Mouse (Mus musculus) hindbrain, embryonic 10.5 days (tissue): ENCODE measurements around the gene Arfgef2. TPM values are rescaled to one million over a fixed set of nuclear protein-coding genes. Genes with fewer than 3 reads are reported as not detected.

Experiments used
- DNase-seq: peaks from one replicate; pipeline ENCODE4 v3.0.0-alpha.2; 2017; ENCODE audit warnings: low spot score
- H3K27ac ChIP-seq: fragments of 300-500 bp; sonication (generic); 2 replicates; pipeline ENCODE4 v1.5.1; 2016; ENCODE audit warnings: mild to moderate bottlenecking, moderate library complexity
- H3K27me3 ChIP-seq: fragments of 300-500 bp; sonication (generic); 2 replicates; pipeline ENCODE4 v1.6.1; 2016; ENCODE audit warnings: mild to moderate bottlenecking; ENCODE audit not compliant: poor library complexity, insufficient read depth, severe bottlenecking
- H3K36me3 ChIP-seq: fragments of 300-500 bp; sonication (generic); 2 replicates; pipeline ENCODE4 v1.6.1; 2016; ENCODE audit warnings: mild to moderate bottlenecking, moderate library complexity
- H3K4me1 ChIP-seq: fragments of 300-500 bp; sonication (generic); replicated peaks from 2 replicates; pipeline ENCODE4 v1.6.1; 2016; ENCODE audit warnings: mild to moderate bottlenecking
- H3K4me3 ChIP-seq: fragments of 300-500 bp; sonication (generic); 2 replicates; pipeline ENCODE4 v1.5.1; 2016; ENCODE audit warnings: mild to moderate bottlenecking, moderate library complexity
- H3K9me3 ChIP-seq: fragments of 300-500 bp; sonication (generic); 2 replicates; pipeline ENCODE4 v1.6.1; 2016; ENCODE audit warnings: mild to moderate bottlenecking, moderate library complexity
- WGBS: fragments of 180-500 bp; shearing (Covaris S2); methylation state at CpG from one replicate; pipeline ENCODE4 v1.1.7; 2016; 5-methylcytosine and 5-hydroxymethylcytosine counted together
- polyA plus RNA-seq: library from polyadenylated mRNA; unstranded; fragments of >200 nt; fragmentation: Nextera tagmentation; extraction: Ambion mirVana; gene quantifications from 2 replicates; pipeline ENCODE4 v1.2.1, GENCODE M21; 2016

Arfgef2 gene
- polyA plus RNA-seq, 1 experiment from 2014 or later = 4.9 TPM

- no peak for DNase-seq
- H3K4me3 ChIP-seq = no peak overlapping the region
- H3K9me3 ChIP-seq = no peaks in the 10 kb centered on the region
- H3K4me1 ChIP-seq = no peaks in the 10 kb centered on the region
- H3K27me3 ChIP-seq = no peaks in the 10 kb centered on the region
- no peak overlapping the region for H3K27ac ChIP-seq
- peaks cover 100% of the 10 kb centered on the region for H3K36me3 ChIP-seq
- WGBS = 92% methylated on average over 2 of the region's 2 CpGs
Measured at GRCm38 (mm10) chr2:166943146-166943545, 137.8 kb downstream of the Arfgef2 start.

- no peaks in the 10 kb centered on the region for H3K27me3 ChIP-seq
- 91% methylated on average over 1 of the region's 1 CpGs for WGBS
- no peak overlapping the region for H3K4me3 ChIP-seq
- H3K36me3 ChIP-seq = peaks cover 100% of the 10 kb centered on the region
- H3K4me1 ChIP-seq = no peaks in the 10 kb centered on the region
- no peak overlapping the region for H3K27ac ChIP-seq
- DNase-seq = no peak
- no peaks in the 10 kb centered on the region for H3K9me3 ChIP-seq
Measured at GRCm38 (mm10) chr2:166944346-166944745, 139.0 kb downstream of the Arfgef2 start.

GRCm38 (mm10) chr2:166945456-166945855, 140.1 kb downstream of the Arfgef2 start:
- Histone ChIP-seq H3K27ac (no peak overlapping the region), H3K27me3 (no peaks in the 10 kb centered on the region), H3K4me1 (no peaks in the 10 kb centered on the region), H3K36me3 (peaks cover 100% of the 10 kb centered on the region), H3K4me3 (no peak overlapping the region), H3K9me3 (no peaks in the 10 kb centered on the region)
- 70% methylated on average over 4 of the region's 4 CpGs for WGBS
- DNase-seq = peak; percentile 19

Other genes with a start within 250 kb of the Arfgef2 start
- 36.8 and 44.1 TPM in 2 replicates for gene Prex1, start 91.8 kb upstream of the Arfgef2 start, polyA plus RNA-seq
- 11.0 and 12.8 TPM in 2 replicates for gene Trp53rkb, start 13.1 kb upstream of the Arfgef2 start, polyA plus RNA-seq
- 165 and 190 TPM in 2 replicates for gene Cse1l, start 100.5 kb downstream of the Arfgef2 start, polyA plus RNA-seq
- gene Stau1, start 190.7 kb downstream of the Arfgef2 start, polyA plus RNA-seq = 89.6 and 91.9 TPM in 2 replicates
- gene Ddx27, start 209.6 kb downstream of the Arfgef2 start, polyA plus RNA-seq = 49.1 and 68.1 TPM in 2 replicates